Mouse (Mus musculus) erythroblast, embryonic 14.5 days (primary cell): ENCODE measurements around the gene Ccdc148. TPM values are rescaled to one million over a fixed set of nuclear protein-coding genes. Genes with fewer than 3 reads are reported as not detected.

Source experiments
- H3K27me3 ChIP-seq: 2 replicates; pipeline ENCODE4 v1.6.1; 2012; ENCODE audit warnings: inconsistent platforms; ENCODE audit not compliant: control insufficient read depth
- H3K36me3 ChIP-seq: 2 replicates; pipeline ENCODE4 v1.6.1; 2012; ENCODE audit warnings: mild to moderate bottlenecking, inconsistent platforms; ENCODE audit not compliant: control insufficient read depth
- H3K4me1 ChIP-seq: 2 replicates; pipeline ENCODE4 v1.6.1; 2012; ENCODE audit warnings: inconsistent platforms; ENCODE audit not compliant: control insufficient read depth
- H3K4me3 ChIP-seq: replicated peaks from 2 replicates; pipeline ENCODE3; 2012; ENCODE audit warnings: moderate library complexity, mild to moderate bottlenecking, inconsistent platforms
- H3K9me3 ChIP-seq: 2 replicates; pipeline ENCODE4 v1.6.1; 2012; ENCODE audit warnings: low read length, inconsistent platforms, mixed read lengths; ENCODE audit not compliant: control insufficient read depth
- GATA1 ChIP-seq: IDR thresholded peaks from 2 replicates; pipeline ENCODE4 v1.6.1; 2012; ENCODE audit warnings: low read length, inconsistent platforms, mixed read lengths
- TAL1 ChIP-seq: IDR thresholded peaks from 3 replicates; pipeline ENCODE4 v1.6.1; 2012; ENCODE audit warnings: low read length, inconsistent platforms, mixed read lengths
- polyA plus RNA-seq: library from polyadenylated mRNA; stranded (reverse); fragments of >175 nt; gene quantifications from 2 replicates; pipeline ENCODE4 v1.2.3, GENCODE M21; 2012

The Ccdc148 gene
- polyA plus RNA-seq, 1 experiment = not detected

DNA sequence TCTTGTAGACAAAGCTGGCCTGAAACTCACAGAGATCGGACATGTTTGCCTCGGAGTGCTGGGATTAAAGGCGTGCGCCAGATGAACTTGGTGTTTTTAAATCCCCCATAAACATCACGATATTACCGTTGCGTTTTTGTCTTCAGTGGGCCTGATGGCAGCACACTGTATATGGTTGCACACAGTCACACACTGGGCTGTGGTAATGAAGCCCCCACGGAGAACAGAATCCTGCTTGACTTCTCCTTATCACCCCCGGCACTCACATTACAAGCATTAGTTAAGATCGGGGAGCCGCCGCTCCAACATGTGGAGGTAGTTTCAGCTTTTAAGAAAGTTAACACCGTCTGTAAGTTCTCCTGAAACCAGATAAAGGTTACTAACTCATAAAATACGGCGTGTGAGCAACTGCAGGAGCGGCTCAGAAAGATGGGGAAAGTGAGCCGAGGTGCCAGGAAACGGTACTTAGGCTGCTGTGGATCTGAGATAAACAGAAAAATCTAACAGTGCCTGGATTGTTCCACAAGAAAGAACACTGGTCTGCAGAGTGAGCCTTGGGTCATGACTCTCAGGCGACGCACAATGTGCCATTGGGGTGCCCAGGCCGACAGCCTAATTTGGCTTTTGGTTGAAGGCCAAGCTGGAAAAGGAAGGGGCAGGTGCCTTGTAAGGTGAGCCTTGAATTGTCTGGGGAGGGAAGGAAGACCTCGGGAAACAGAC lies 117.0 kb downstream of the Ccdc148 start:
- no peak for TF ChIP-seq TAL1

DNA sequence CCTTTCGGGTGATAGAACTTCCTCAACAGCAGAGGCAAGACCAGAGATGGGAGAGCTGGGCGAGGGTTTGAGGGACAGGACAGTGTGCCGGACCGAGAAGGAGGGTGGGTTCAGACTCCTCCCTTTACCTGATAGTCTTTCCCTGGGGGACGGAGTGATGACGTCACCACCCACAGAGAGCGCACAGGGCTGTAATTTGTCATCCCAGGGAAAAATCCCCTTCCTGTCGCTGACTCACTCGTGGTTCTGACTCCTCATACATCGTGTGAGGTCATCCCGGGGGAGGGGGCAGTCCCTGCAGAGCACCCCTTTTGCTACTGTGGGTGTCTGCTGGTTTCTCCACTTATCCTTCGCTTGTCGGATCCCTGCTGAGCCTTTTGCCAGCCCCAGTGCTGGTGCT lies 117.9 kb downstream of the Ccdc148 start:
- no peaks in the 10 kb centered on the region for H3K4me1 ChIP-seq
- H3K4me3 ChIP-seq = no peak overlapping the region
- H3K36me3 ChIP-seq = no peaks in the 10 kb centered on the region
- TF ChIP-seq GATA1 (no peak), TAL1 (no peak)
- no peaks in the 10 kb centered on the region for H3K9me3 ChIP-seq
- no peaks in the 10 kb centered on the region for H3K27me3 ChIP-seq

More for the DNA sequence above, 117.0 kb downstream of the Ccdc148 start:
- Histone ChIP-seq H3K4me3 (no peak overlapping the region), H3K27me3 (no peaks in the 10 kb centered on the region), H3K9me3 (no peaks in the 10 kb centered on the region), H3K36me3 (no peaks in the 10 kb centered on the region), H3K4me1 (no peaks in the 10 kb centered on the region)

DNA sequence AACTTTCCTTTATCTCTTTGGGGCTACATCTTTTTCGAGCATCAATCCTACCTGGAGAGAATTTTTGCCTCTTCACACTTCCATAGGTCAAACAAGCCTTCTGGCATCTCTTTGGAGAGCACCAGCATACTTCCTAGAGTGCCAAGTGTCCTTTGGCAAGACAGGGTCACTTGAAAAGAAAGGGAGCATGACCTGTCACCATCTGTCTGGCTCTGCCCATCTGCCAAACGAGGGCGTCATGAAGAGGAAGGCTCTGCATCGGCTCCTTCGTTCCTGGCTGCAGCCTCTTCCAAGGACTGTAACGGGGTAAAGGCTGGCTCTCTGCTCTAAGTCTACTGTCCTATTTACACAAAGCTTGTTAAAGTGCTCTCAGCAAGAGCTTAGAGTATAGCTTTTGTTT lies 124.0 kb downstream of the Ccdc148 start:
- no peaks in the 10 kb centered on the region for H3K36me3 ChIP-seq
- H3K27me3 ChIP-seq = no peaks in the 10 kb centered on the region
- H3K4me1 ChIP-seq = no peaks in the 10 kb centered on the region
- no peak overlapping the region for H3K4me3 ChIP-seq
- TF ChIP-seq GATA1 (no peak), TAL1 (no peak)
- H3K9me3 ChIP-seq = no peaks in the 10 kb centered on the region

GRCm38 (mm10) chr2:59035206-59035605 lies 125.3 kb downstream of the Ccdc148 start:
- H3K4me3 ChIP-seq = no peak overlapping the region
- no peaks in the 10 kb centered on the region for H3K4me1 ChIP-seq
- H3K36me3 ChIP-seq = no peaks in the 10 kb centered on the region
- no peaks in the 10 kb centered on the region for H3K9me3 ChIP-seq
- no peak for TF ChIP-seq TAL1
- TF ChIP-seq GATA1 = no peak
- H3K27me3 ChIP-seq = no peaks in the 10 kb centered on the region

- Histone ChIP-seq H3K9me3 (no peaks in the 10 kb centered on the region), H3K4me3 (no peak overlapping the region), H3K27me3 (no peaks in the 10 kb centered on the region), H3K4me1 (no peaks in the 10 kb centered on the region), H3K36me3 (no peaks in the 10 kb centered on the region)
- TF ChIP-seq GATA1 (no peak), TAL1 (no peak)
Observed at GRCm38 (mm10) chr2:59034281-59034680, 126.2 kb downstream of the Ccdc148 start.

DNA sequence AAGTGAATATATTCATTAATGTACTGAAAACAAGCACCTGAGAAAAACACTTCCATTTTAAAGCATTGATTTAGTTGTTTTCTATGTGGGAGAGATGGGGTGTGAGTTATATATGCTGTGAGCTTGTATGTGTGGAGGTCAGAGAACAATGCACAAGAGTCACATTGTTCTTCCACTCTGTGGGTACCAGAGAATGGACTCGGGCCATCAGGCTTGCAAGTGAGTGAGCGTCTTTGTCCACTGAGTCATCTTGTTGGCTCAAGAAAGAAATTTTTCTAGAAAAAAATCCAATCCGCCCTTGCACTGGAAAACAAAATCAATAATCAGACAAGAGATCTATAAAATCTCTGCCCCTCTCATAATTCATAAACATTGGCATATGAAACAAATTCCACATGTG lies 135.9 kb downstream of the Ccdc148 start:
- H3K27me3 ChIP-seq = no peaks in the 10 kb centered on the region
- no peaks in the 10 kb centered on the region for H3K9me3 ChIP-seq
- no peak overlapping the region for H3K4me3 ChIP-seq
- no peak for TF ChIP-seq TAL1
- TF ChIP-seq GATA1 = no peak
- H3K4me1 ChIP-seq = no peaks in the 10 kb centered on the region
- no peaks in the 10 kb centered on the region for H3K36me3 ChIP-seq

DNA sequence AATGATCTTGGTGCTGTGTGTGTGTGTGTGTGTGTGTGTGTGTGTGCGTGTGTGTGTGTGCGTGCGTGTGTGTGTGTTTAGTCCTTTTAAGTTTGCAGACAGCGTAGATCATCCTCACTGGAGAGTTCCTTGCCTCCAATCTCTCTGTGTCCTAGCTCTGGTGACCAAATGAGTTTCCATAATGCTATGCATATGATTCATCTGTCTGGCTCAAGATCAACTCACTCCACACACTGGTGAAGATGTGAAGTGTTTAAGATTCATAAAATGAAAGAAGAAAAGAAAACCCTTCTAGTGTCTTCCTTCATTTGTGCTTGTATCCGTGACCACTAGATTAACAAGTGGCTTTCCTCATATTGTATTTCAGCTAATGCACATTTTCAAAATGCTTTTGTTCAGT lies 153.1 kb downstream of the Ccdc148 start:
- no peak overlapping the region for H3K4me3 ChIP-seq
- H3K9me3 ChIP-seq = peaks cover 4% of the 10 kb centered on the region; the same call in 1 of the 2 replicates
- H3K36me3 ChIP-seq = no peaks in the 10 kb centered on the region
- TF ChIP-seq TAL1 (no peak), GATA1 (no peak)
- H3K27me3 ChIP-seq = no peaks in the 10 kb centered on the region
- no peaks in the 10 kb centered on the region for H3K4me1 ChIP-seq

- Histone ChIP-seq H3K4me3 (no peak overlapping the region), H3K27me3 (no peaks in the 10 kb centered on the region), H3K9me3 (peaks cover 4% of the 10 kb centered on the region; the same call in 1 of the 2 replicates), H3K4me1 (no peaks in the 10 kb centered on the region), H3K36me3 (no peaks in the 10 kb centered on the region)
- TF ChIP-seq GATA1 (no peak), TAL1 (no peak)
Observed at GRCm38 (mm10) chr2:59006567-59007340, 153.7 kb downstream of the Ccdc148 start.

DNA sequence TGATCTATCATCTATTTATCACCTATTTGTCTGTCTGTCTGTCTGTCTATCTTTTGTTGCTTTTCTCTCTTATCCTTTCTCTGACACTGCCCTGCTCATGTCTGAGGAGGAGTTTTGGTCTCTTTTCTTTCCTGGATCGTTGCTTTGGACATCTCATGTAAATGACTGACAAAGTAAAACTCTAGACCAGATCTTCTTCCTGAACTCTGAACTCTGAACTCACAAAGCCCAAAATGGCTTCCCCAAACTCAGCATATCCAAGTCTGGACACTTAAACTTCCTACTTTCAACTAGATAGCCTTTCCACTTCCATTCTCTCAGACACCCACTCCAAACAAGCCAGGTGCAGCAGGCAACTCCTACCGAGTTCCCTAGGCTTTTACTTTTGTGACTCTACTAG lies 163.3 kb downstream of the Ccdc148 start:
- Histone ChIP-seq H3K9me3 (no peaks in the 10 kb centered on the region), H3K27me3 (no peaks in the 10 kb centered on the region), H3K4me1 (no peaks in the 10 kb centered on the region), H3K4me3 (no peak overlapping the region), H3K36me3 (no peaks in the 10 kb centered on the region)
- TF ChIP-seq GATA1 = no peak
- TF ChIP-seq TAL1 = no peak
